Mouse (Mus musculus) subcutaneous adipose tissue, adult 2 months (tissue): ENCODE results near the gene Kcnc4. TPM values are rescaled to one million over a fixed set of nuclear protein-coding genes. Genes with fewer than 3 reads are reported as not detected.

Experiments used
- polyA plus RNA-seq: library from polyadenylated mRNA; depleted of rRNA; stranded (reverse); fragments of >200 nt; gene quantifications from 2 replicates; pipeline ENCODE4 v1.2.3, GENCODE M21; 2012; ENCODE audit warnings: low replicate concordance; rRNA removed

Kcnc4 gene
- polyA plus RNA-seq, result 0.59 and 0.60 TPM in 2 replicates

GRCm38 (mm10) chr3:107459196-107459772 is at the start of gene Kcnc4:
Gene Kcnc4, minus strand, starts transcription at chr3:107459552.

Other genes starting within 250 kb of the Kcnc4 start
- 0.44 and 0.73 TPM in 2 replicates for gene Cym, start 237.8 kb downstream of the Kcnc4 start, polyA plus RNA-seq
- 0.16 TPM in 1 of 2 replicates, not detected in the other for gene A630076J17Rik, start 228.9 kb downstream of the Kcnc4 start, polyA plus RNA-seq
- 0.07 and 0.15 TPM in 2 replicates for gene Prok1, start 219.8 kb downstream of the Kcnc4 start, polyA plus RNA-seq
- 132 and 135 TPM in 2 replicates for gene Lamtor5, start 180.7 kb downstream of the Kcnc4 start, polyA plus RNA-seq
- 0.73 and 1.9 TPM in 2 replicates for gene Slc16a4, start 168.3 kb downstream of the Kcnc4 start, polyA plus RNA-seq
- gene Rbm15, start 125.9 kb downstream of the Kcnc4 start, polyA plus RNA-seq, result 4.1 and 10.6 TPM in 2 replicates
- gene Slc6a17, start 58.5 kb upstream of the Kcnc4 start, polyA plus RNA-seq, result 1.3 and 9.0 TPM in 2 replicates
- gene Ubl4b, start 95.5 kb upstream of the Kcnc4 start, polyA plus RNA-seq, result not detected in 2 replicates
- 0.27 and 0.34 TPM in 2 replicates for gene Alx3, start 135.5 kb upstream of the Kcnc4 start, polyA plus RNA-seq
- gene Gm10961, start 171.8 kb upstream of the Kcnc4 start, polyA plus RNA-seq, result not detected in 2 replicates
- gene Strip1, start 172.1 kb upstream of the Kcnc4 start, polyA plus RNA-seq, result 45.0 and 70.0 TPM in 2 replicates
- 76.6 and 87.5 TPM in 2 replicates for gene Ahcyl1, start 237.0 kb upstream of the Kcnc4 start, polyA plus RNA-seq